Mouse (Mus musculus) urinary bladder, postnatal 0 days (tissue): ENCODE measurements around the gene Ascl3. TPM values are rescaled to one million over a fixed set of nuclear protein-coding genes. Genes with fewer than 3 reads are reported as not detected.

ENCODE experiments used
- polyA plus RNA-seq: library from polyadenylated mRNA; unstranded; fragments of >200 nt; fragmentation: Nextera tagmentation; extraction: Ambion mirVana; gene quantifications from 2 replicates; pipeline ENCODE4 v1.2.1, GENCODE M21; 2015

Gene Ascl3
- 0.51 TPM in 1 of 2 replicates, not detected in the other for polyA plus RNA-seq

DNA sequence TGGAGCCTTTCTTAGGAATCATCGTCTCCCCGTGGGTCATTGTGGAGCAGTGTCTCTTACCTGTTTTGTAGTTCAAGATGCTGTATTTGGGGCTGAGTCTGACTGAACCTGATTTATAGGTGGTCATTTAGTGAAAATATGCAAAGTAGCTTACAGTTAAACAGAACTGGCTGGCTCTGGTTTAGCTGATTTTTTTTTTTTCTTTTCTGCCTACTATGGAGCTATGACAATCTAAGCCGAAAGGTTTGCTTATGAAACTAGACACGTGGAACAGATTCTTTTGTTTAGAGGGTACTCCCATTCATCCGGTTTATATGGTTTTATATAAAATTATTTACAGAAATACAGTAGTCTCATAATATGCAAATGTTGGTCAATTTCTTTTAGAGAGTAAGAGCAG, at the start of gene Ascl3:
Ascl3 (minus strand) TSS at position 101 of the 400 bp plus-strand sequence.

DNA sequence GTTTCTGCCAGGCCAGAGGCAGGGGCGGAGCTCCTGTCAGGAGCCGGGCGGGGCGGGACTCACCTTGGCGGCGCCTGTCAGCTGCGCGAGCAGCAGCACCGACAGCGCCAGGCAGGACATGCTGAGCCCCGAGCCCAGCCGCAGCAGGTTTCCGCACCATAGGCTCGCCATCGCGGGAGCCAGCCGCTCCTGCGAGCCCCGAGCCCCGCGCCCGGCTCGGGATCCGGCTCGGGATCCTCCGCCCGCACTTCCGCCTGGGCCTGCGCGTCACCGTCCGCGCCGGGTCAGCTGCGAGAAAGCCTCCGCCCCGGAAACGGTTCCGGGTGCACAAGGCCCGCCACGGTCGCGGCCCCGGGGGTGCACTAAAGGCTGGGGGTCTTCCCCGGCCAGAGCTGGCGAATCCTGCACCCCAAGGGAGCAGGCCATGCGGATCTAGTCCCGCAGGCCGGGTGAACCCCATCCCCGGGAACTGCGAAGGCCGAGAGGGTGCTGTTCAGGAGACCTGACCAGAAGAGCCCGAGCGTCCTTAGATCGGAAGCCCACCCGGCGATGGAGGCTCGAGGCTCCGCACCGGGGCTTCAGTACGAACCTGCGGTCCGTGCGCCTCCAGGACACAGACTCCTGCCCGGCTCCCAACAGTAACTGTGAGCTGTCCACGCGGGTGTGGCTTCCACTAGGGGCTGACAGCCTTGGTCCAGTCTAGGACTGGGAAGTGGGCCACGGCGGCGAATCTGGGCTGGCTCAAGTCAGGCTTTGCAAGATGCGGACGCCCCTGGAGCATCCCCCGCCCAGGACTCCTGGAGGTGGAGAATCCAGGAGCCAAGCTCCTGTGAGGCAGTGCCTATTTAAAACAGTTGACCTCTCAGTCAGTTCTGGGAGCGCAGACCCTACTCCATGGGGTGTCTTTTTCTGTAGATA, 20.7 kb upstream of the Ascl3 start, which contains the start of gene Tmem9b:
Tmem9b (minus strand) TSS at position 868 of the 918 bp plus-strand sequence.

DNA sequence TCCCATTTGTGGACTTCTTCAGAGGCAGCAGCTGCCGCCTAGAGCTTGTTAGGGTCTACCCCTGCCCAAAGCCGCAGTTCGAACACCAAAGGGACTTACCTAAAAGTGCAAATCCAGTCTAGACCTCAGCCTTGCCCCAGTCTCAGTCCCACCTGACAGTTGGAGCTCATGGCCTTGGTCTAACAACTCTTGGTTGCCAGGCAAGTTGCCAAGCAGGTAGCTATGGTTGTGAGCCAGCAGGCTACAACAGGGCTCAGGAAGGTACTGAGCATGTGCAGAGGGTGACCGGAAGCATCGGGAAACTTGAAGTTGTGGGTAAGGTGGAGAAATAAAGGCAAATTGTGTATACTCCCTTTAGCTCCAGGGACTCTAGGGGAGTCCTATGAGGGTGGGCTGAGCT, 7.8 kb downstream of the Ascl3 start, which contains the start of gene BC051019:
BC051019 (minus strand) TSS at position 154 of the 400 bp plus-strand sequence.

DNA sequence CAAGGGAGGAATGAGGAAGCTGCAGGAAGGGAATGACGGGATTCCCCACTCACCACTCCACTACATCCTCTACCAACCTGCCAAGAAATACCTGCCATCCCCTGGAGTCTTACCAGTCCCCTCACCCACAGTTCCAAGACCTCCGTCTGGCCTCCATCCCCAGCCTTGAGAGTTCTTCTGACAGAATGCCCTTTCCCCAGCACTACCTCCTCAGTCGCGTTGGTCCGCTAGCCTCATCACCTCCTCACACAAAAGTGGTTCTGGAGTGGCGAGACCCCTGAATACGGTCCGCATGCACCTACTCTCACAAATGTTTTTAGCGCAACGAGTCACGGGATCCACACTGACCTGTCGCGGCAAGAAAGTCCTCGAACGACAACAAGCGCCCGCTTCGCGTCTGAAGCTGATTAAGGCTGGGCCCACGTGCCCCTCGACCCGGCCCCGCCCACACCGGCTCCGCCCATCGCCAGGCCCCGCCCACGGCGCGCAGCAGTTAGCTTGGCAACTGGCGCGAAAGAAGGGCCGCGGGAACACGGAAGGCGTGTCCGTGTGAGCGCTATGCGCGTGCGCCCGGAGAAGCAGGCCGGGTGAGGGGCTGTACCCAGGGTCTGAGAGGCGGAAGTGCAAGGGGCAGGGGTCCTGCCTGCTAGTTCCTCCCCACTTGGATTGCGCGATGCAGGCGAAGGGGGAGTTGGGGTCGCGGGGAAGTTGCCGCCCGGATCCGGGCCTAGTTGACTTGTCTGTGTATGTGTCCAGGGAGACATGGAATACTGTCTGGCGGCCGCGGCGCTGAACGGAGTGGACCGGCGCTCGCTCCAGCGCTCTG, 28.1 kb downstream of the Ascl3 start, which contains the start of the genes St5 and Akip1:
St5 (minus strand) TSS at position 416 of the 826 bp plus-strand sequence.
Akip1 (plus strand) TSS at position 501 of the 826 bp plus-strand sequence.

Other genes with a start within 250 kb of the Ascl3 start
- gene Trim66, start 223.6 kb downstream of the Ascl3 start, polyA plus RNA-seq, result 0.01 and 0.10 TPM in 2 replicates
- 110 and 116 TPM in 2 replicates for gene Rpl27a, start 212.6 kb downstream of the Ascl3 start, polyA plus RNA-seq
- gene St5, start 28.1 kb downstream of the Ascl3 start, polyA plus RNA-seq, result 30.9 and 38.2 TPM in 2 replicates
- gene Akip1, start 28.0 kb downstream of the Ascl3 start, polyA plus RNA-seq, result 35.6 and 36.4 TPM in 2 replicates
- 10.7 and 12.1 TPM in 2 replicates for gene BC051019, start 7.9 kb downstream of the Ascl3 start, polyA plus RNA-seq
- gene Tmem9b, start 21.1 kb upstream of the Ascl3 start, polyA plus RNA-seq, result 58.3 and 62.2 TPM in 2 replicates
- 0.57 and 0.76 TPM in 2 replicates for gene Nrip3, start 50.3 kb upstream of the Ascl3 start, polyA plus RNA-seq
- 21.2 and 23.5 TPM in 2 replicates for gene Scube2, start 134.0 kb upstream of the Ascl3 start, polyA plus RNA-seq
- 19.1 and 21.2 TPM in 2 replicates for gene Dennd5a, start 228.7 kb upstream of the Ascl3 start, polyA plus RNA-seq